Mouse (Mus musculus): ENCODE data around the gene Lman2.

The Lman2 gene

DNA sequence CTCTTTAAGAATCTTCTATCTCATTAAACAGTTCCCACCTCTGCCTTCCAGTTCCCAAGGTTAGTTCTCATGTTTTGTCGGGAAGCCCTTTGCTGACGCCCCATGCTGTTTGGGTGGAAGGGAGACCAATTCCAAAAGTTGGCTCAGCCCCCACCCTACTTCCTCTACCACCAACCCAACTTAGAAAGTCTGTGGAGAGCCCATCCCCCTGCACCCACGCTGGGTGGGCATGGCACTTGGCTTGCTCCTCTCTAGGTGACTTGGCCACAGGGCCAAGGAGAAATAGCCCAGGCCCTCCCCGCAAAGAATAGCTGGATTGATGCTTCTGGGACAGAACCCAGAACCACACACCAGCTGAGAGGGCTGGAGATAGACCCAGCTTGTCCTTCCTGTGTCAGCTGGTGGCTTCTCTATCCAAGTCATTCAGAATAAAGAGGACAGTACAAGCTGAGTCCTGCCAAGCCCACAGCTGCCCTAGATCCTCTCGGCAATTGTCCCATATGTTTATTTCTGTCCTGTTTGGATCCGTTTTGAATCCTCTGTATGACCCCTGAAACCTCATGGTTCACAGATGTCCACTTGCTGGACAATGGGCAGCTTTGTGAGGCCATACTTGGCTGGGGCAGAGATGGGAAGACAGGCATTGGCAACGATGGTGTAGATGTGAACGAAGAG is 8.6 kb upstream of the Lman2 start:
- DNase-seq (ENCODE audit: low spot score) = no peak

GRCm38 (mm10) chr13:55370234-55370633 is 7.7 kb upstream of the Lman2 start:
- no peak for DNase-seq (ENCODE audit: low spot score)

DNA sequence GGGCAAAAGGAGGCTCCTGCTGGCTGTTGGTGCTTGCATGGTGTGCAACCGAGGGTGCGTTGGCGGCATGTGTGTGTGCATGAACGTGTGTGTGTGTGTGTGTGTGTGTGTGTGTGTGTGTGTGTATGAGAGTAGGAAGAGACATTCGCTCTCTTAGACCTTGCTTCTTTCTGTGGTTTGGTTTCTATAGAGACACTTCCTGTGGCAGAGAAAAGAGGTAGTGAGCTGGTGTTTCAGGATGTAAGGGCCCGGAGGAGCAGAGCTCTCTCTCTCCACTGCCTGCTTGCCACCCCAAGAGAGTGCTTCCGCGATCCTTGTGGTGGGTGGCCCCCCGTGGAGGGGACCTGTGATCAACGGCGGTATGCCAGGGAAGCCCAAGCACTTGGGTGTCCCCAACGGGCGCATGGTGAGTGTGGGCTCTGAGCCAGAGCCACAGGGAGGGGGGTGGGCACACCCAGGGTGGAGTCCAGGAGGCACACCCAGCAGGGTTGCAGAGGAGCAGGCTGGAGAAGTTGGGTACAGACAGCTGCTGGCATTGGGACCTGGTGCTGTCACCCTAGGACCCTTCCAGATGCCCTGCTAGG is 7.0 kb upstream of the Lman2 start, which contains the start of gene Rgs14:
Rgs14 (plus strand) TSS at position 202 of the 584 bp plus-strand sequence.
- peak; percentile 73 for DNase-seq (ENCODE audit: low spot score)

DNA sequence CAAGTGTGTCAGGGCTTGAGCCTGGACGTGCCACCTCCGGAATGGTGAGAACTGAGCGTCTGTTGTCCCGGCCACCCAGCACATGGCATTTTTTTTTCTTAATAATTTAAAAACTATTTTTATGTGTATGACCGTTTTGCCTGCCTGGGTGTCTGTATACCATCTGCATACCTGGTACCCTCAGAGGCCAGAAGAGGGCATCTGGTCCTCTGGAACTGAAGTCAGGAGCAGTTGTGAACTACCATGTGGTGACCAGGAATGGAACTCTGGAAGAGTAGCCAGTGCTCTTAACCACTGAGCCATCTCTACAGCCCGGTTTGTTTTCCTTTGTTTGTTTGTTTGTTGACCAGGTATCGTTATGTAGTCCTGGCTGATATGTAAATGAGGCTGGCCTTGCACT is 5.8 kb upstream of the Lman2 start:
- DNase-seq (ENCODE audit: low spot score) = no peak

GRCm38 (mm10) chr13:55361974-55362452 is 570 bp downstream of the Lman2 start:
- no peak for DNase-seq (ENCODE audit: low spot score)

DNA sequence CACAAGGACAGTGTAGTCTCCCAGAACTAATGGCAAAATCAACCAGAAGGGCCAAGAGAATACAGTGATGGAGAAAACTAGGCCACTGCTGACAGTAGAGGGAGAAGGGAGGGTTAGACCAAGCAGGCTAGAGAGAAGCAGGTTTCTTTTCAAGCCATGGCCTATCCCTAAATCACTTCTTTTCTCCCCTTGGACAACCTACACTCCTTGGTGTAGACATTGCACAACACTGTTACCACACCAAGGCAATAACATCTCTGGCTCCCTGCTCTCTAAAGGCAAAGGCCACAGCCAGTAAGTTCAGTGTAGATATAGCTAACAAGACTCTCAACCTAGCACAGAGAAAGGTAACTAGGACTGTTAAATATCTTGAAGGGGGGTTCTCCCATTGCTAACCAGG is 1.4 kb downstream of the Lman2 start:
- DNase-seq (ENCODE audit: low spot score) = no peak

- no peak for DNase-seq (ENCODE audit: low spot score)
Measured at GRCm38 (mm10) chr13:55346745-55347144, 15.8 kb downstream of the Lman2 start.

DNA sequence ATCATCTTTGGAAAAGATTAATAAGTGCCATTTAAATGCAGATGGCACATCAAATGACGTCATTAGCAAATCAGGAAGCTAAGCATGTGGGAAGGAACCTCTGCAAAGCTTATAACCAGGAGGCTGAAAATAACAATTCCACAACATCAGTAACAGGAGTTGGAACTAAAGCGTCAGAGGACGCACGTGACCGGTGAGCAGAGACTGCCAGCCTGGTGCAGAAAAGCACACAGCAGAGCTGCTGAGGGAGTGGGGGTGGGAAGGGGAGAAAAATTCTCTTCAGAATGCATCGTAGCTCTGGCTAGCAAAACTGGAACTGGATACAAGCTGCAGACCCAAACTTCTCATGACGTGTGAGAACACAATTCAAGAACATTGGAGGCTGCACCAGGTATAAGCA is 18.3 kb downstream of the Lman2 start:
- DNase-seq (ENCODE audit: low spot score) = no peak

DNA sequence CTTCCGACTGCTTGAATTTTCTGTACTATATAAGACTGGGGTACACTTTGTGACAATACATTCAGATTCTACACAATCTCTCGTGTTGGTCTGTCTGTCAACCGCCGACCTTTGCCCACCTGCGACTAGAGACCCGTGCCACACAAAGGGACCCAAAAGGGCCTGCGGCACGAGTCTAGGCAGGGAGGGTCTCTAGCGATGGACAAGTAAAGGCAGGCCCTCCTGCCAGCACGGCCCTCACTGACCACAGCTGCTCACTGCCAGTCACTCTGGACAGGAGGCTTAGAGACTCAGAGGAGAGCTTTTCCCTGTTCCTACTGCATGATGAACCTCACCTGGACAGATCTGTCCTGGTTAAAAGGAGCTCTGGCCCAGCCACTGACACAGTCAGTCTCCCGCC is 20.1 kb downstream of the Lman2 start:
- no peak for DNase-seq (ENCODE audit: low spot score)

DNA sequence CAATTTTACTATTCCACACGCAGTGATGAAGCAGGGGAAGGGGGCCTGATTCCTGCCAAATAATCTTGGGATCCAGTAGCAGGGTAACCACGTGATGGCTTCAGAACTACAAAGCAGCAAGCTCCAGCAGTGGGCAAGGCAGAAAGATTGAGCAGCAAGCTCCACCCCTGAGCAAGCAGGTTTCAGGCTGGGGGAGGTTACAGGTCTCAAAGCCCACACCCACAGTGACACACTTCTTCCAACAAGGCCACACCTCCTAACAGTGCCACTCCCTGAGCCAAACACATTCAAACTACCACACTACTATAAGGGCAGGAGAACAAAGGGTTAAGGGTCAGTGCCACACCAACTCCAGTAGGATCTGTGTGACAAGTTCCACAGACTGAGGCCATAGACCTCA is 23.3 kb downstream of the Lman2 start:
- DNase-seq (ENCODE audit: low spot score) = no peak

GRCm38 (mm10) chr13:55338131-55339054 is 24.2 kb downstream of the Lman2 start:
- no peak for DNase-seq (ENCODE audit: low spot score)

GRCm38 (mm10) chr13:55337341-55337975 is 25.1 kb downstream of the Lman2 start:
- no peak for DNase-seq (ENCODE audit: low spot score)

- no peak for DNase-seq (ENCODE audit: low spot score)
Measured at GRCm38 (mm10) chr13:55335701-55336100, 26.9 kb downstream of the Lman2 start.

DNA sequence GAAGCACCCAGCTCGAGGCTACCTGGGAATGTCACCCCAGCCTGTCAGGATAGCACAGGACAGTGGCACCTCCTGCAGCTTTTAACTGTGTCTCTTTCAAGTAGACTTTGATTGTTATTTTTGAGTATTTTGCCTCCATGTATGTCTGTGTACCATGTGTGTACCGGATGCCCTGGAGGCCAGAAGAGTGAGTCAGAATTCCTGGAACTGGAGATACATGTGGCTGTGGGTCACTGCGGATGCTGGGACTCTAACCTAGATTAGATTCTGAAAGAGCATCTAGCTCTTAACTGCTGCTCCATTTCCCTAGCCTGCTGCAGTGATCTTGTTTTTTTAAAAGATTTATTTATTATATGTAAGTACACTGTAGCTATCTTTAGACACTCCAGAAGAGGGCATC is 30.3 kb downstream of the Lman2 start:
- no peak for DNase-seq (ENCODE audit: low spot score)

- no peak for DNase-seq (ENCODE audit: low spot score)
Measured at GRCm38 (mm10) chr13:55330567-55331400, 31.8 kb downstream of the Lman2 start.

GRCm38 (mm10) chr13:55329683-55330566 is 32.7 kb downstream of the Lman2 start, which contains the start of gene Mxd3:
Gene Mxd3, minus strand, starts transcription at chr13:55329823.
- DNase-seq (ENCODE audit: low spot score) = peak; percentile 73

DNA sequence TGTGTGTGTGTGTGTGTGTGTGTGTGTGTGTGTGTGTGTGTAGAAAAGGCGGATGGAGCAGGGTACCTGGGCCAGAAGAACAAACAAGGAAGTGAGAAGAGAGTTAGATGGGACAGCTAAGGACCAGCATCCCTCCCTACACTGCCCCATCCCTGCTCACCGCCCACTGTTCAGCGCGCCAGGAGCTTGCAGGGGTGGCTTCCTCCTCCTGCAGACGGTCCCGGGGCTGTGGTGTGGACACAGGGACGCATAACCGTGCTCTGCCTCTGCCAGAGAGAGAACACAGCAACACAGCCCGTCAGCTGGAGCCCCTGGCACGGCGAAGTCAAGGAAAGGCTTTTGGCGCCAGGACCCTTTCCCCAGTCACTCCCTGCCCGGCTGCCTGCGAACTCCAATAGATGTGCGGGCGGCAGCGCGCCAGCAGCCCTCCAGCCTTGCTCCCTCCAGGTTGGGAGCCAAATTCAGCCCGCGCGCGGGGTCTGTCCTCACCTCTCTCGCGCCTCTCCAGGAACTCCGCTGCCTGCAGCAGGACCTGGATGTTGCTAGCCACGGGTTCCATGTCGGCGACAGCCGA is 33.4 kb downstream of the Lman2 start:
- DNase-seq (ENCODE audit: low spot score) = peak; percentile 5

DNA sequence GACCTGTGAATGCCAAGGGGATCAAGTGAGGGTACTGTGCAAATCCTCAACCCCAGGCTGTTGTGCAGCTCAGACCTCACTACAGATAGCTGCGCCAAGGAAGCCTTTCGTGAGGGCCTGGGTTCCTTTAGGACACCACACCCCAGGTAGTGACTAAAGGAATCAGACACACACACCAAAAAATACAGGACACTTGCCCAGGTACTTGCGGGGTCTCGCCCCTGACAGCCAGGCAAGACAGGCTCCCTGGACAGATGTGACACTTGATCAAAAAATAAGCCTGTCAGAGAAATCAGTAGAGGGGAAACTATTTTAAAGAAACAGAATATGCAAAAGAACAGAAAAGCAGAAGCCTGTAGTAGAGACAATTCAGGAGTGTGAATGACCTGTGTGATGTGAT is 33.9 kb downstream of the Lman2 start:
- no peak for DNase-seq (ENCODE audit: low spot score)

- DNase-seq (ENCODE audit: low spot score) = no peak
Measured at GRCm38 (mm10) chr13:55328171-55328570, 34.4 kb downstream of the Lman2 start.

GRCm38 (mm10) chr13:55327633-55328032 is 35.0 kb downstream of the Lman2 start:
- peak; percentile 91 for DNase-seq (ENCODE audit: low spot score)

All from lung, postnatal 25 days (tissue).